Mouse (Mus musculus): ENCODE results near the gene Aknad1.

DNA sequence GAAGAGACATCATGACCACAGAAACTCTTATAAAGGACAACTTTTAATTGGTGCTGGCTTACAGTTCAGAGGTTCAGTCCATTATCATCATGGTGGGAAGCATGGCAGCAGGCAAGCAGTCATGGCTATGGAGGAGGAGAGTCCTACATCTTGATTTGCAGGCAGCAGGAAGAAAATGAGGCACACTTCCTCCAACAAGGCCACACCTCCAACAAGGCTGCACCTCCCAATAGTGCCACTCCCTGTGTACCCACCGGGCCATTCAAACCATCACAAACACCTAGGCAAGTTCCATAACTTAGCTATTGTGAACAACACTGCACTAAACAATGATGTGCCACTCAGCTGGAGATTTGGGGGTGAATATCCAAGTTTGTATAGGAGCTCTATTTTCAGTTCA, 15.1 kb downstream of the Aknad1 start:
- TF ChIP-seq GATA1 (IDR thresholded peaks at IDR 0.05; ENCODE audit: low read length) (no peak), TAL1 (IDR thresholded peaks at IDR 0.05; ENCODE audit: low read length) (no peak)
